Mouse (Mus musculus): ENCODE data around the gene Tbx19.

- TF ChIP-seq E2F4 (IDR thresholded peaks at IDR 0.05; ENCODE audit: insufficient replicate concordance, low read depth, low read length) (no peak), HCFC1 (IDR thresholded peaks at IDR 0.05; ENCODE audit: low read depth, low read length) (no peak), NELFE (IDR thresholded peaks at IDR 0.05; ENCODE audit: low read depth, low read length) (no peak)
Measured at GRCm38 (mm10) chr1:165113700-165114099, 46.9 kb downstream of the Tbx19 start.
